Comparison of ENCODE assay signal across 8 mouse cellular contexts in genomic region chr12:10537069-10537468, GRCm38 (mm10).
DNase-seq lines count a peak whose midpoint lies in the region; ATAC-seq and TF ChIP-seq lines count a peak whose summit lies in the region.

No protein-coding gene starts in this region.

- H3K27me3 ChIP-seq in kidney, embryonic 16.5 days (ENCODE audit: insufficient read depth, low read length): no peaks in the 10 kb centered on the region
- no peaks in the 10 kb centered on the region for H3K27me3 ChIP-seq in limb, embryonic 14.5 days (ENCODE audit: control insufficient read depth, insufficient read depth, low read length)
- no peaks in the 10 kb centered on the region for H3K27me3 ChIP-seq in neural tube, embryonic 15.5 days (replicated peaks)

- no peak overlapping the region for H3K4me2 ChIP-seq in kidney, embryonic 16.5 days (replicated peaks; ENCODE audit: low read depth, low read length)
- H3K4me2 ChIP-seq in limb, embryonic 14.5 days (replicated peaks; ENCODE audit: low read depth, low read length, severe bottlenecking): no peak overlapping the region
- H3K4me2 ChIP-seq in neural tube, embryonic 15.5 days: no peak overlapping the region

- H3K36me3 ChIP-seq in kidney, embryonic 16.5 days (ENCODE audit: insufficient read depth, low read length): no peaks in the 10 kb centered on the region
- no peaks in the 10 kb centered on the region for H3K36me3 ChIP-seq in limb, embryonic 14.5 days (ENCODE audit: control insufficient read depth, insufficient read depth, low read length)
- no peaks in the 10 kb centered on the region for H3K36me3 ChIP-seq in neural tube, embryonic 15.5 days

- H3K9ac ChIP-seq in kidney, embryonic 16.5 days (replicated peaks; ENCODE audit: low read length): no peak overlapping the region
- H3K9ac ChIP-seq in limb, embryonic 14.5 days (ENCODE audit: low read depth, low read length, severe bottlenecking): no peak overlapping the region
- H3K9ac ChIP-seq in neural tube, embryonic 15.5 days (replicated peaks): no peak overlapping the region

- H3K27ac ChIP-seq in kidney, embryonic 16.5 days (ENCODE audit: low read length): no peak overlapping the region
- no peak overlapping the region for H3K27ac ChIP-seq in limb, embryonic 14.5 days (replicated peaks; ENCODE audit: low read depth, low read length)
- no peak overlapping the region for H3K27ac ChIP-seq in neural tube, embryonic 15.5 days (replicated peaks)

- ATAC-seq in kidney, embryonic 16.5 days (ENCODE audit: low FRiP score, low TSS enrichment): peak; percentile 12; the same call in 1 of the 2 replicates
- peak; percentile 67; the same call in 1 of the 2 replicates for ATAC-seq in limb, embryonic 14.5 days (ENCODE audit: low FRiP score, low read depth)
- peak; percentile 85; the same call in 1 of the 2 replicates for ATAC-seq in neural tube, embryonic 15.5 days (ENCODE audit: low FRiP score)
- no peak for ATAC-seq in inflammation-experienced regulatory T-cells, adult 6 months

- no peak overlapping the region for H3K4me3 ChIP-seq in kidney, embryonic 16.5 days (ENCODE audit: low read length)
- H3K4me3 ChIP-seq in limb, embryonic 14.5 days (replicated peaks; ENCODE audit: low read length): no peak overlapping the region
- H3K4me3 ChIP-seq in neural tube, embryonic 15.5 days (replicated peaks): no peak overlapping the region

- no peaks in the 10 kb centered on the region for H3K9me3 ChIP-seq in kidney, embryonic 16.5 days (ENCODE audit: low read length)
- H3K9me3 ChIP-seq in limb, embryonic 14.5 days (ENCODE audit: control insufficient read depth, low read length): no peaks in the 10 kb centered on the region
- H3K9me3 ChIP-seq in neural tube, embryonic 15.5 days (replicated peaks): no peaks in the 10 kb centered on the region

- no peaks in the 10 kb centered on the region for H3K4me1 ChIP-seq in kidney, embryonic 16.5 days (ENCODE audit: insufficient read depth, low read length)
- no peaks in the 10 kb centered on the region for H3K4me1 ChIP-seq in limb, embryonic 14.5 days (ENCODE audit: control insufficient read depth, insufficient read depth, low read length)
- no peaks in the 10 kb centered on the region for H3K4me1 ChIP-seq in neural tube, embryonic 15.5 days

- peak; percentile 21 for DNase-seq in ovary, postnatal 10 days (ENCODE audit: low spot score)
- no peak for DNase-seq in ovary, adult 18-20 months (ENCODE audit: low spot score)
- DNase-seq in cerebellum, postnatal 36 days: peak; percentile 27 to 55
- DNase-seq in gastrocnemius, adult 8-10 months (ENCODE audit: low spot score in 2 of 2): peak; percentile 10 to 14
- DNase-seq in limb, embryonic 14.5 days (ENCODE audit: low spot score): peak; percentile 84

- no peak for TF ChIP-seq POLR2A in limb, embryonic 14.5 days (IDR thresholded peaks at IDR 0.05; ENCODE audit: borderline replicate concordance, extremely low read depth, insufficient read depth, insufficient read length)

- 1% methylated on average over 4 of the region's 4 CpGs for WGBS in kidney, embryonic 16.5 days
- WGBS in limb, embryonic 14.5 days: under 1% methylated on average over 4 of the region's 4 CpGs
- WGBS in neural tube, embryonic 15.5 days: under 1% methylated on average over 4 of the region's 4 CpGs
